Mouse (Mus musculus) layer of hippocampus, adult 18-20 months (tissue): ENCODE measurements at regions not wholly inside any gene's neighbourhood (a gene's known extent, or its start where the extent isn't known, plus 50 kb on each side); places are given as distances from the start of the nearest gene placed in this dataset.

Experiments used
- DNase-seq, 2 experiments: peaks; one replicate each; pipeline ENCODE4 v3.0.0; 2022; ENCODE audit warnings: low spot score in 2 of 2

DNA sequence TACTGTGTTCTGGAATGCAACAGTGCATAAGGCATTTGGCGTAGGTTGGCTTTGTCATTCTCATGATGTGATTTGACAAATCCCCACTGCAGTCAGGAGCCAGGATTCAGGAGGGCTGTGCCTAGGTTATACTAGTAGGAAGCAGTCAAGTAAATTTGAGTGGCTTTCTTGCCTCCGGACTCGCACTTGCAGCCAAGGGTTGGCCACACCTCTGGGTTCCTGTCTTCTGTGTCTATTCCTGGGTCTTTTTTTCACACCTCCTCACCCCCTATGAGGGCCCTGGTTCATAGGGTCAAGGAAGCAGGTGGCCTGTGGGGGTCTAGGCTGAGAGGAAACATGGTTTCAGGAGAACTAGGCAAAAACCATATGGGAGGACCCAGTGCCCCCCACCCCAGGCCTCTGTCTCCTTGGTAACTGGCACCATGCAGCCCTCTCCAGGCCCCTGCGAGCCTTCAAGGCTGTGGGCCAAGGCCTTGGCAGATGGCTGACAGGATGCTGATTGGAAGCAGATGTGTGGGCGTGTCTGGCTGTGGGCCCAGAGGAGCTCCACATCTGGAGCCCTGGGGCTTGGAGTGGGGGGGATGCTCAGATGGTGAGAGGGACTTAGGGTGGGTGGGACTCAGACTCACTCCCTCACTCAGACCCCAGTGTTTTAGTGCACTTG, 195.7 kb downstream of the Rgs3 start:
- peak in 1 of 2 experiments; percentile 13 for DNase-seq

GRCm38 (mm10) chr4:62756721-62757206, 197.1 kb downstream of the Rgs3 start:
- DNase-seq, result no peak

- no peak for DNase-seq
Measured at GRCm38 (mm10) chr4:62760748-62761604, 201.3 kb downstream of the Rgs3 start.

GRCm38 (mm10) chr4:62761672-62762071, 202.0 kb downstream of the Rgs3 start:
- DNase-seq, result peak; percentile 57 to 92

- DNase-seq, result peak; percentile 60 to 90
Measured at GRCm38 (mm10) chr4:62763990-62764389, 201.4 kb upstream of the Zfp618 start.

GRCm38 (mm10) chr4:62769469-62770234, 195.7 kb upstream of the Zfp618 start:
- DNase-seq, result no peak

- no peak for DNase-seq
Measured at GRCm38 (mm10) chr4:62775005-62775609, 190.3 kb upstream of the Zfp618 start.

GRCm38 (mm10) chr4:62776881-62777280, 188.5 kb upstream of the Zfp618 start:
- no peak for DNase-seq

- DNase-seq, result no peak
Measured at GRCm38 (mm10) chr4:62777436-62777835, 187.9 kb upstream of the Zfp618 start.

- DNase-seq, result no peak
Measured at GRCm38 (mm10) chr4:62778621-62779020, 186.8 kb upstream of the Zfp618 start.

DNA sequence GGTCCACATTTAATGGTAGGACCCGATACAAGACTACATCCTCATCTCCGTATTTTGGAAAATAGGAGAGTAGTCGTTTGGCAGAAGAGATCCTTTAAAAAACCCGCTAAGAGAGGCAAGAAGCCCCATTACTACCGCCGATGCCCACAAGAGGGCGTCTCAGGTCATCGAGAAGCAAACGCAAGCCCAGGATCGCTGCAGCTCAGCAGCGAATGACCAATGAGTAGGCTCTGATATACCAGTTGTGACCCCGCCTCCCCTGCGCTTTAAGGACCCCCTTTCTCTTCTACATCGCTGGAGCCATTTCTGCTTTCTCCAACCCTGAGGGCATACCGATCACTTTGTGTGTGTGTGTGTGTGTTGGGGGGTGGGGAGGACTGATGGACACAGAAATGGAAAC, 185.0 kb upstream of the Zfp618 start:
- DNase-seq, result peak; percentile 73 to 93

- no peak for DNase-seq
Measured at GRCm38 (mm10) chr4:62780837-62781236, 184.5 kb upstream of the Zfp618 start.

DNA sequence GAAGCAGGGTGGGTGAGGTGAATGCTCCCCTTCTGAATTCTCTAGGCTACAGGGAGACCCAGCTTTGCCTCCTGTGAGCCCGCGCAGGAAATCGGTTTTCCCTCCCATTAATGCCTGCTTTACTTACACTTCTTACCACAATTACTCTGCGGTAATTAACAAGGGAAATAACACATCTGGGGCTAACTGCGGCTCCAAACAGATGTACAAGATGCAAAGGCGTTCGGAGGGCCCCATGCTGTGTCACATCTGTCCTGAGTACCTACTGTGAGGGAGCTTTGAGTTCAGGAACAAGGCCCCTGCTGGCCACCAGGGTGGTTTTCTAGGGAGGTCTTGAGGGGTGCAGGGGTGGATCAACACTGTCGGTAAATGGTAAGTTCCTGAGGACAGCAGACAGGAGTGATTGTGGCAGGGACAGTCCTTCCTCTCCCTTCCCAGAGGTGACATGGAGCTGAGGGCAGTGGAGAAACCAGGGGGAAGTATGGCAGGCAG, 184.0 kb upstream of the Zfp618 start:
- no peak for DNase-seq

DNA sequence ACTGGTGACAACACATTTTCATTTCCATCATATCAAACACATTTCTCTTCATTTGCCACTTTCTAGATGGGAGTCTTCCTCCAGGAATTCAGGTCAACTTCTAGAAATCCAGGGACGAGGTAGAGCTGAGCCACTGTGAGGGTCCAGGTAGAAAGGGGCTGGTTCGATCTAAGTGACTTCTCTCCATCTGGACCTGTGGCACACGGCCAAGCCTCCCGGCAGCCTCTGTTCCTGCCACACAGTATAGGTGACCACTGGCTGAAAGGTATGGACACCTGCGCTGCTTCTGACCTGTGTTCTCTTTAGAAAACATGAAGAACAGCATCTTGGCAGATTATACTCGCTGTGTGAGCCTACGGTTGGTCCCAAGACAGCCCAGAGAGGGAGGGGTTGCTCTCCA, 179.7 kb upstream of the Zfp618 start:
- no peak for DNase-seq

DNA sequence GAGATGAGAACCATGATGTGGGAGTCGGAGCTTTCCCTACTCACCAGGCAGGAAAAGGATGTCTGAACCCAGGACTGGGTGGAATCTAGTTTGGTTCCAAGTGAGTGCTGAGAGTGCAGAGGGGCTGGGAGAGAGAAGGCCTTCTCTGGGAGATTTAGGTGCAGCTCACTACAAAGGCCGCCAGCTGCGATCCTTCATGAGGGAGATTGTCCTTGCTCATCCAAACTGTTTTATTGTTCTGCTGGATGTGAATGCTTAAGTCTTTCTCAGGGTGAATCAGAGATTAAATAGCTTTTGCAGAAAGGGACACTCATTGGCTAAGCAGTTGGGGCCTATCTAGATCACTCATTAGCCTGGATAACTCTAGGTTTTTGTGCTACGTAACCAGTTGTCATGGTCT, 175.7 kb upstream of the Zfp618 start:
- no peak for DNase-seq

- DNase-seq, result no peak
Measured at GRCm38 (mm10) chr4:62793582-62793981, 171.8 kb upstream of the Zfp618 start.

DNA sequence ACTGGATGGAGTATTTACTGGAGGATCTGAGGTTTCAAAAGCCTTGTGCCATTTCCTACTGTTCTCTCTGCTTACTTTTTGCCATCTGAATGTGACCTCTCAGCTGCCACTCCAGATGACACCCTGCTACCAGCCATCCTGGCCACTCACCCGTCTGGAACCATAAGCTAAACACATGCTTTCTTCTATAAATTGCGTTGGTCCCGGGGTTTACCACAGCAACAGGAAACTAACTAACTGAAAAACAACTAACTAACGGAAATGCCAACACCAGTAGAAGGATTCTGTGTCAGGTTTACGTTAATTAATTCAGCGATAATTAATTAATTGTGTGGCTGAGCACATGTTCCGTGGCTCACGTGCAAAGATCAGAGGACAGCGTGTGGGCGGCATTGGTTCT, 169.8 kb upstream of the Zfp618 start:
- DNase-seq, result no peak

DNA sequence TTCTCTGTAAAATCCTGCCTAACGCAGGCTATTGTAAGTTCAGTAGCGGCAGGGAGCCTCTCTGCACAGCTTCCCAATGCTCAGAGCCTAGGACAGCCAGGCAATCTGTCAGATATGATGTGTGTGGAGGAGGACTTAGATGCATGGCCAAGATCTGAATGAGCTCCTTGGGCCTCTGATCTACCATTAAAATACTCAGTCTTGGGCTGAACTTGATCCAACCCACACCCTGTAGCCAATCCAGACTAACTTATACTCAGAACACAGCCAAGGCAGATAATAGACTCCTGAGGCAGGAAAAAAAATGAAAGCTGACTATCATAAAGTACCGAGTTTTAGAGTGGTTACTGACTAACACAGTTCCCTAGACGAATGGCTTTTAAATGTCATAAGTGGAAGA, 165.4 kb upstream of the Zfp618 start:
- no peak for DNase-seq

DNA sequence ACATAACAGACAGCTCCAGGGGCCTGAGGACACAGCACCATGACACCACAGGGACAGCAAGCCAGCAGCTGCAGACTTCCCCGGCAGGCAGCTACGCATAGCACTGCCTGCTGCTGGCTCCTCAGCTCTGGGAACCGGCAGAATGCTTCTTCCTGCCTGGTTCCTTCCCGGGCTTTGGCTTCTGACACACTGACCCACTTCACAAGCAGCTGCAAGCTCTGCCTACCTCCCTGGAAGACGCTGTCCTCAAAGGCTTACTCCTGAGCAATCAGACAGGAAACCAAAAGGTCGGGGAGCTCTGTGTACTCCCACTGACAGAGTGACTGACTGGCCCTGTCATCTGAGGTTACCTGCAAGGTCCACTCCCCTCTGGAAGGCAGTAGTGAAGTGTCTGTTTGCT, 159.5 kb upstream of the Zfp618 start:
- DNase-seq, result no peak

GRCm38 (mm10) chr4:62806786-62807185, 158.6 kb upstream of the Zfp618 start:
- DNase-seq, result no peak

GRCm38 (mm10) chr4:62807926-62808552, 157.3 kb upstream of the Zfp618 start:
- DNase-seq, result no peak
